Mouse (Mus musculus) splenic B cell, adult 2 months (primary cell): Measurements from ENCODE around the gene Ift43.

Experiments used
- DNase-seq: peaks from one replicate; pipeline ENCODE4 v3.0.0-alpha.2; 2011; ENCODE audit warnings: low read depth, low spot score
- H3K27me3 ChIP-seq: 2 replicates; pipeline ENCODE4 v1.6.1; 2012; ENCODE audit warnings: mild to moderate bottlenecking, low read length, moderate library complexity, mixed read lengths; ENCODE audit not compliant: control insufficient read depth, poor library complexity, insufficient read depth, severe bottlenecking
- H3K36me3 ChIP-seq: 2 replicates; pipeline ENCODE4 v1.6.1; 2012; ENCODE audit warnings: mild to moderate bottlenecking, low read length, moderate library complexity, mixed read lengths; ENCODE audit not compliant: control insufficient read depth, poor library complexity, insufficient read depth, severe bottlenecking

The Ift43 gene

DNA sequence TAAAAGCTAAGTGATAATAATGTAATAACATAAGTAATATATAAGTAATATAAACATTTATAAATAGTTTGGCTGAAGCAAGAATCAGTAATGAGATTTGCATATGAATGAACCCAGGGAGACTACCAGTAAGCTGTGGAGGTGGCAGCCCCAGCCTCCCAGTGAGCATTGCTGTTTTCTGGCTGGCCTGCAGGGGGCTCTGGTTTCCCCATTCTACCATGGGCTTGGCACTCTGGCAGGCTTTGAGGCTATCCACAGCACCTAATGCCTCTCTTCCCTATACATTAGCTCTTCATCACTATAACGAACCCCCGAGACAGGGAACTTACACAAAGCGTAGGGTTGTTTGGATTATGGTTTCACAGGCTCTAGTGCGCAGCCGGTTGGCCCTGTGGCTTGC is 105.8 kb downstream of the Ift43 start:
- DNase-seq, result peak; percentile 9
- H3K27me3 ChIP-seq, result no peaks in the 10 kb centered on the region
- H3K36me3 ChIP-seq, result no peaks in the 10 kb centered on the region

GRCm38 (mm10) chr12:86189601-86190323 is 107.4 kb downstream of the Ift43 start:
- no peaks in the 10 kb centered on the region for H3K36me3 ChIP-seq
- no peak for DNase-seq
- H3K27me3 ChIP-seq, result no peaks in the 10 kb centered on the region

DNA sequence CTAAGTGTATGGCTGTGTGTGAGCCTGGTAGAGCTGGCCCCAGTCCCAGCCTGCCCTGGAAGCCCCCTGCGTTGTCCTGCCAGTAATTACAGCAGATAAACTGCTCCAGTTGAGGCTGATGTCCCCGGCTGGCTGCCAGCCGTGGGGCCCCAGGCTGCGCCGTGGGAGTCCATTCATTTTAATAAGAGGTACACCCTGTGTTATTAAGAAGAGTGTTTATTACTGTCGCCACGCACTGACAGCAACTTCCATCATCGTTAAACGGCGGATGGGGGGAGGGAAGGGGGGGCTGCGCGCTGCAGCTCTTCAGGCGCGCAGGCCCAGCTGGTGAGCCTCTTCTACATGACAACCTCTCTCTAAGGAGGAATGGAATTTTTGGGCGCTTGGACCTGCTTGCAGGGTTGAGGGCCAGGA is 109.7 kb downstream of the Ift43 start:
- Histone ChIP-seq H3K27me3 (no peaks in the 10 kb centered on the region), H3K36me3 (no peaks in the 10 kb centered on the region)
- DNase-seq, result no peak

- no peaks in the 10 kb centered on the region for H3K27me3 ChIP-seq
- no peak for DNase-seq
- H3K36me3 ChIP-seq, result no peaks in the 10 kb centered on the region
These were observed 114.6 kb downstream of the Ift43 start for GRCm38 (mm10) chr12:86196944-86197343.

DNA sequence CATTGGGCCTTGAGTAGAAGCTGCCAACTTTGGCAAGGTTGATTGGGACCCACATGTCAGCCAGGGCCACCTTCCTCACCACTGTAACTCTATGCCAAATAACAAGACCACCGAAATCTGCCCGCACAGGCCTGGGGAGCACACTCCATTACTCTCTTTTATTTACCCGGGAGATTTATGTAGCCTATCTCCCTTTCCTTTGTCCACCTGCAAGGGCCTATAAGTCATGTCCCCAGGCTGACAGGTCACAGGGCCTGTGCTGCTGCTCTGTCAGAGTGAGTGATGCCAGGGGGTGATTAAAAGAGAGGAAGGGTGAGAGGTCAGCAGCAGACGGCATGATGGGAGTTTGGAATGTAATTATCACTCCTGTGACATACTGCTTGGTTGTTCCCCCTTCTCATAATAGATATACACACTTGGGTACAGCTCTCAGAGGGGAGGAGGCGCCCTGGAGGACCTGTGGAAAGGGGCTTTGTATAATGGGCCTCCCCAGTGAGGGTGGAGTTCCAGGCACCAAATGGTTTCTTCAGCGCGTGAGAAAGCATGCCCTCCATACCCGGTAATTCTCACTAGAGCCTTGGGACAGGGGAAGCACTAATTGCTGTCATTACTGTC is 121.2 kb downstream of the Ift43 start:
- DNase-seq, result no peak
- no peaks in the 10 kb centered on the region for H3K27me3 ChIP-seq
- no peaks in the 10 kb centered on the region for H3K36me3 ChIP-seq

DNA sequence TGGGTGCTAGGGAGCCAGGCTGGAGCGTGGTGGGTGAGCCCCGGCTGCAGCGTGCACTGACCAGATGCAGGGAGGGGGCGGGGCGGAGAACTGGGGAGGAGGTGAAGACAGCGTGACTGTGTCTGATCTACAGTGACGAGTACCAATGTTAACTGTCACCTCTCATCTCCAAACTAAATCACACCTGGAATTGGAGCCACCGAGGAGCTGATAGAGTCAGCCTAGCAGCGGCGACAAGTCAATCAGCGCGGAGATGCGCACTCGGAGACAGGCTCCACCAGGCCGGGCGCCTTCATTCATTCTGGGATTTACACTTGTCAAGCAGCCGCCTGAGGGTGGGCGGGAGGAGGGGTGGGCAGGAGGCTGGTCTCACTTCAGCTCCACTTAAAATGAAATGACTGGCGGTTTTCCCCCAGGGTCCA is 128.8 kb downstream of the Ift43 start:
- DNase-seq, result no peak

More for the DNA sequence above, 128.8 kb downstream of the Ift43 start:
- Histone ChIP-seq H3K27me3 (no peaks in the 10 kb centered on the region), H3K36me3 (no peaks in the 10 kb centered on the region)
